ENCODE assay signal across 29 mouse cellular contexts in genomic region chr7:28735701-28736100, GRCm38 (mm10). TPM values are rescaled to one million over a fixed set of nuclear protein-coding genes. Genes with fewer than 3 reads are reported as not detected.
DNase-seq lines count a peak whose midpoint lies in the region; ATAC-seq and TF ChIP-seq lines count a peak whose summit lies in the region.
"Had no signal": no experiment of that assay in that cellular context is flagged by ENCODE, and none has a peak within 500 bp of the region (broad histone marks: within the 10 kb centered on the region; RNA-seq: fewer than 3 reads in every experiment).

No protein-coding gene starts in this region.

- peak; percentile 92 for DNase-seq in ES-CJ7 (ENCODE audit: low read depth, low spot score)
- DNase-seq in ZHBTc4 (ENCODE audit: low read depth, low spot score), result peak; percentile 94
- DNase-seq in lung, postnatal 14 days, result peak; percentile 24
- DNase-seq in forebrain, postnatal 0 days, result no peak
- no peak for DNase-seq in heart, adult 9 months (ENCODE audit: low spot score in 2 of 2)
- DNase-seq in urinary bladder, postnatal 10 days (ENCODE audit: low spot score), result no peak
- DNase-seq: adrenal gland, adult 8-10 months; B cell, adult 2 months; cerebellum, adult 11 months; cerebellum, adult 8-10 months; cerebellum, postnatal 14 days; embryo, embryonic 11 days; gastrocnemius, postnatal 10 days; heart, adult 18-20 months; heart, postnatal 14 days had no signal

- peaks cover 8% of the 10 kb centered on the region for H3K9me3 ChIP-seq in E14TG2a.4 (ENCODE audit: low read length)
- H3K9me3 ChIP-seq in forebrain, postnatal 0 days (ENCODE audit: low read length), result 0 out of 2 replicates have a peak, but pooled peaks cover 3% of the 10 kb centered on the region
- H3K9me3 ChIP-seq in midbrain, embryonic 13.5 days, result no peaks in the 10 kb centered on the region
- H3K9me3 ChIP-seq: embryonic facial prominence, embryonic 12.5 days; forebrain, embryonic 15.5 days had no signal

- 80% methylated on average over 6 of the region's 6 CpGs for WGBS in forebrain, postnatal 0 days
- WGBS in midbrain, embryonic 13.5 days, result 86% methylated on average over 6 of the region's 6 CpGs

- H3K36me3 ChIP-seq in E14TG2a.4 (ENCODE audit: insufficient read depth, low read length), result peaks cover 44% of the 10 kb centered on the region
- no peaks in the 10 kb centered on the region; the same call in 1 of the 2 replicates for H3K36me3 ChIP-seq in forebrain, postnatal 0 days (ENCODE audit: insufficient read depth)
- peaks cover 40% of the 10 kb centered on the region for H3K36me3 ChIP-seq in midbrain, embryonic 13.5 days
- H3K36me3 ChIP-seq: forebrain, embryonic 15.5 days had no signal

- peak overlapping the region; percentile 76 for H3K4me3 ChIP-seq in E14TG2a.4 (replicated peaks; ENCODE audit: low read length)
- no peak overlapping the region for H3K4me3 ChIP-seq in forebrain, postnatal 0 days (ENCODE audit: low read depth, low read length)
- no peak overlapping the region for H3K4me3 ChIP-seq in midbrain, embryonic 13.5 days (replicated peaks)
- H3K4me3 ChIP-seq: embryonic facial prominence, embryonic 12.5 days; forebrain, embryonic 15.5 days; heart, embryonic 15.5 days had no signal

- peaks cover 81% of the 10 kb centered on the region for H3K4me1 ChIP-seq in E14TG2a.4 (replicated peaks; ENCODE audit: low read depth, low read length)
- H3K4me1 ChIP-seq in forebrain, postnatal 0 days (ENCODE audit: insufficient read depth), result no peaks in the 10 kb centered on the region
- H3K4me1 ChIP-seq in midbrain, embryonic 13.5 days (replicated peaks), result peaks cover 12% of the 10 kb centered on the region

- H3K27me3 ChIP-seq in E14TG2a.4 (ENCODE audit: insufficient read depth, low read length), result no peaks in the 10 kb centered on the region
- no peaks in the 10 kb centered on the region for H3K27me3 ChIP-seq in forebrain, postnatal 0 days (ENCODE audit: insufficient read depth, low read length)
- H3K27me3 ChIP-seq in midbrain, embryonic 13.5 days, result peaks cover 18% of the 10 kb centered on the region
- H3K27me3 ChIP-seq: embryonic facial prominence, embryonic 12.5 days; forebrain, embryonic 15.5 days; heart, embryonic 15.5 days had no signal

- ATAC-seq in forebrain, postnatal 0 days, result no peak
- ATAC-seq in midbrain, embryonic 13.5 days, result no peak
- ATAC-seq: CD4-positive, CD25-positive, alpha-beta regulatory T cell, adult 4 months; forebrain, embryonic 15.5 days had no signal

- H3K27ac ChIP-seq in forebrain, postnatal 0 days (ENCODE audit: low read depth, low read length), result no peak overlapping the region
- H3K27ac ChIP-seq in midbrain, embryonic 13.5 days, result no peak overlapping the region
- H3K27ac ChIP-seq: embryonic facial prominence, embryonic 12.5 days; forebrain, embryonic 15.5 days; heart, embryonic 15.5 days; hindbrain, embryonic 14.5 days had no signal

- H3K9ac ChIP-seq in forebrain, postnatal 0 days, result no peak overlapping the region
- H3K9ac ChIP-seq in midbrain, embryonic 13.5 days (replicated peaks), result no peak overlapping the region
- H3K9ac ChIP-seq: embryonic facial prominence, embryonic 12.5 days; forebrain, embryonic 15.5 days; heart, embryonic 15.5 days; hindbrain, embryonic 14.5 days had no signal

- no peak for TF ChIP-seq CTCF in E14TG2a.4 (conservative IDR thresholded peaks at IDR 0.05; ENCODE audit: low read length)
- TF ChIP-seq CTCF in forebrain, postnatal 0 days (IDR thresholded peaks at IDR 0.05; ENCODE audit: low read depth), result no peak

- no peak overlapping the region for H3K4me2 ChIP-seq in forebrain, postnatal 0 days (ENCODE audit: low read depth)
- H3K4me2 ChIP-seq in midbrain, embryonic 13.5 days (replicated peaks), result no peak overlapping the region
- H3K4me2 ChIP-seq: embryonic facial prominence, embryonic 12.5 days; forebrain, embryonic 15.5 days; heart, embryonic 11.5 days; heart, embryonic 15.5 days; hindbrain, embryonic 14.5 days had no signal

RNA-seq across cellular contexts. Expression of gene Mrps12, which starts 5.9 kb away (rescaled TPM):
- total RNA-seq in forebrain, postnatal 0 days (2014; rRNA removed), result 48.6 and 78.0 TPM in 2 replicates
- 101 and 119 TPM in 2 replicates for polyA plus RNA-seq in forebrain, postnatal 0 days (2015; fragmentation: Nextera tagmentation; extraction: Ambion mirVana)
- polyA plus RNA-seq in midbrain, embryonic 13.5 days (2015; fragmentation: Nextera tagmentation; extraction: Ambion mirVana), result 108 and 112 TPM in 2 replicates

RNA-seq across cellular contexts. Expression of gene Sars2, which starts 6.1 kb away (rescaled TPM):
- 12.6 and 15.1 TPM in 2 replicates for total RNA-seq in forebrain, postnatal 0 days (2014; rRNA removed)
- polyA plus RNA-seq in forebrain, postnatal 0 days (2015; fragmentation: Nextera tagmentation; extraction: Ambion mirVana), result 14.3 and 16.1 TPM in 2 replicates
- polyA plus RNA-seq in midbrain, embryonic 13.5 days (2015; fragmentation: Nextera tagmentation; extraction: Ambion mirVana), result 22.4 and 22.9 TPM in 2 replicates

RNA-seq across cellular contexts. Expression of gene Fbxo17, which starts 19.1 kb away (rescaled TPM):
- total RNA-seq in forebrain, postnatal 0 days (2014; rRNA removed), result 2.8 and 4.6 TPM in 2 replicates
- 4.2 and 4.5 TPM in 2 replicates for polyA plus RNA-seq in forebrain, postnatal 0 days (2015; fragmentation: Nextera tagmentation; extraction: Ambion mirVana)
- polyA plus RNA-seq in midbrain, embryonic 13.5 days (2015; fragmentation: Nextera tagmentation; extraction: Ambion mirVana), result 3.3 and 4.0 TPM in 2 replicates
- polyA plus RNA-seq: G1E had no signal

RNA-seq across cellular contexts. Expression of gene Ccer2, which starts 20.3 kb away (rescaled TPM):
- total RNA-seq in forebrain, postnatal 0 days (2014; rRNA removed), result not detected in 2 replicates
- 0.59 and 0.98 TPM in 2 replicates for polyA plus RNA-seq in forebrain, postnatal 0 days (2015; fragmentation: Nextera tagmentation; extraction: Ambion mirVana)
- 0.26 and 0.58 TPM in 2 replicates for polyA plus RNA-seq in midbrain, embryonic 13.5 days (2015; fragmentation: Nextera tagmentation; extraction: Ambion mirVana)
- total RNA-seq: adrenal gland, adult 8-10 months; adrenal gland, postnatal 4 days; common myeloid progenitor, adult 5-6 weeks; G1E; gastrocnemius, postnatal 10 days; gastrocnemius, postnatal 4 days; heart, adult 18-20 months; heart, postnatal 14 days; hematopoietic stem cell, adult 5-6 weeks had no signal
- polyA plus RNA-seq: CD4-positive, CD25-positive, alpha-beta regulatory T cell, adult 4 months; forebrain, embryonic 11.5 days; G1E; heart, embryonic 11.5 days; heart, embryonic 15.5 days had no signal

RNA-seq across cellular contexts. Expression of gene Sirt2, which starts 30.8 kb away (rescaled TPM):
- total RNA-seq in forebrain, postnatal 0 days (2014; rRNA removed), result 49.6 and 58.1 TPM in 2 replicates
- polyA plus RNA-seq in forebrain, postnatal 0 days (2015; fragmentation: Nextera tagmentation; extraction: Ambion mirVana), result 105 and 106 TPM in 2 replicates
- 102 and 108 TPM in 2 replicates for polyA plus RNA-seq in midbrain, embryonic 13.5 days (2015; fragmentation: Nextera tagmentation; extraction: Ambion mirVana)

Comparison
In these comparisons a context has a peak if more than half of its experiments do, and no peak if none do; other contexts are left out.
1. DNase-seq: peak in ES-CJ7 (single experiment), ZHBTc4 (single experiment) and lung, postnatal 14 days (single experiment); none in forebrain, postnatal 0 days (single experiment), heart, adult 9 months (0 of 2) and urinary bladder, postnatal 10 days (single experiment).